Mouse (Mus musculus) ovary, postnatal 10 days (tissue): ENCODE measurements around the gene Ntrk2.

ENCODE experiments used
- DNase-seq: peaks from one replicate; pipeline ENCODE4 v3.0.0; 2022; ENCODE audit warnings: low spot score

The Ntrk2 gene

DNA sequence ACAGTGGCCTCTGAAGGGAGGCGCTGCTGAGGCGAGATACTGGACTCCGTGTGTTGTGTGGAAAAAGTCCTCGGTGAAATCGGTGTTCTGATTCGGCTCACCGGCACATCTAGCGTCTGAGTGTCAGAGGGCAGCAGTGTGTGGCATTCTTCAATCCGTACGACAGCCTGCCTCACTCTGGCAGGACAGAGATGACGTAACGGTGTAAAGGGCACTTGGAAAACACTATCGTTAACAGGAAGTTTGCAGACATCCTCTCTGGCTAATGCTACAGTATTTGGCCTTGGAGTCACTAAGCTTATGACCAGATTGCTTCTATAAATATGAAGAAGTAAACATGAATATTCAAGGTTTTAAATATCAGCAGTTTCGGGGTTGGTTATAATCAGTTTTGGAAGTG, 309.2 kb downstream of the Ntrk2 start:
- no peak for DNase-seq

DNA sequence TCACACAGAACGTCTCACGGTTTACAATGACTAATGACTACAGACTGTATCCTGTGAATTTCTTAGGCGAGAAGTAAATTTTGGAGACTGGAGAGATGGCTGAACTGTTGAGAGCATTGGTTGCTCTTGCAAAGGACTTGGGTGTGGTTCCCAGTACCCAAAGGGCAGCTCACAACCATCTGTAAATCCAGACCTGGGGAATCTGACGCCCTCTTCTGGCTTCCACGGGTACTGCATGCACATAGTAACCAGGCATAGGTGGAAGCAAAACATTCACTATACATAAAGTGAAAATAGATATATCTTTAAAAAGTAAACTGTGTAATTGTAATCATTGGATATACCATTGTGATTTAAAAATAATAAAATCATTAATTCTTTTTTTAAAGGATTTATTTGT, 310.9 kb downstream of the Ntrk2 start:
- no peak for DNase-seq

DNA sequence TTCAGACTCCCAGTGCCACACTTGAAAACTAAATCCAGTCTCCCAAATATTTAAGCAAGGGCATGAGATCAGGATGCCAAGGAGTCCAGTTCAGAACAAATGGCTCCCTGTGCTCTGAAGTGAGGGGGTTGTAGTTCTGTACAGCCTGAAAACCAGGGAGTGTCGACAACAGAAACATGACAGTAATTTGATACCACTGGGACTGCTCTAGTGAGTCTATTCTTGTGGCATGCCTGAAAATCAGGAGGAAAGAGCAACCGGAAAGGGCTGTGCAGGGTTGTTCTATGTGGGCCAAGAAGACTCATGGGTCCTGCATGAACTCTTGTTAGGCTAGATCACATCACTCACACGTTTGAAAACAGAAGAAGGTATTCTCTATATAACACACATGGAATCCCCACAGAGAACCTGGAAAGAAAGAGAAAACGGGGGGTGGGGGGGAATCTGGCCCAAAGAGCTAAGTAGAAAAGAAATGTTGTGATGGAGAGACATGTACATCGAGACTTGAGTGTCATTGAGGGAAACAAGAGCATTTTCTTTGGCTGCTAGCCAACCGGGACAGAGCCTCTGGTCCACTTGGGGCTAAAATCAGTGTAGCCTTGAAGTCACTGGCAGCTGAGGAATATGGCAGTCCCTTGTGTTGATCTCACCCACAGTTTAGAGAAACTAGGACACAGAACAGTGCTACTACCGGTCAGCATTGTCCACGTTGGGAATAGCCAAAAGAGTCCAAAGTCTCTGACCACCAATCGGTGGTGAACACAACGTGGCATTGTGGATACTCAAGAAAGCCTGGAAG, 313.4 kb downstream of the Ntrk2 start:
- DNase-seq: no peak

DNA sequence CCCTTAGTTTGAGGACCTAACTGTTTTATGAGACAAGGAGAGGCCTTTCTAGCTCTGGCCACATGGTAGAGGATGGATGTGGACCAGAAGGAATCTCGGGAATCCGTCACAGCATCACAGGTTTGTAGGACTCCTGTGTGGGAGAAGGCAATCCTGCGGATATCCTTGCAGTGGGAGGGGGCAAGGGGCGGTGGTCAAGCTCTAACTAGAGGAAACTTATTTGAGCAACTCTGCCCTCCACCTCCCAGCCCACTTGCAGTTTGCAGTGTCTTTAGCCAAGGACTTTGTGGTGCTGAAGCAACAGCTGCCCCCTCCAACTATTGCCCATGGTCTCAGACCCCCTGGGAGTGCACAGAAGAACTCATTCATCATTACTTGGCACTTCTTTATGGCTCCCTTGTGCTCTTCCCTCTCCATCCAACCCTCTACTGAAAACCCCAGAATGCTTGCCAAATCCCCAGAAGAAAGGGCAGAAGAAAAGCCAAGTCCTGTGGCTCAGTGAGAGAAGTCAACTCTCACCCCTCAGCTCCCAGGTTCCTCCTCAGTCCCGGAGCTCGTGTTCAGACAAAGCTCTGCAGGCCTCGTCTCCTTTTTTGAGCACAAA, 336.9 kb downstream of the Ntrk2 start:
- no peak for DNase-seq

DNA sequence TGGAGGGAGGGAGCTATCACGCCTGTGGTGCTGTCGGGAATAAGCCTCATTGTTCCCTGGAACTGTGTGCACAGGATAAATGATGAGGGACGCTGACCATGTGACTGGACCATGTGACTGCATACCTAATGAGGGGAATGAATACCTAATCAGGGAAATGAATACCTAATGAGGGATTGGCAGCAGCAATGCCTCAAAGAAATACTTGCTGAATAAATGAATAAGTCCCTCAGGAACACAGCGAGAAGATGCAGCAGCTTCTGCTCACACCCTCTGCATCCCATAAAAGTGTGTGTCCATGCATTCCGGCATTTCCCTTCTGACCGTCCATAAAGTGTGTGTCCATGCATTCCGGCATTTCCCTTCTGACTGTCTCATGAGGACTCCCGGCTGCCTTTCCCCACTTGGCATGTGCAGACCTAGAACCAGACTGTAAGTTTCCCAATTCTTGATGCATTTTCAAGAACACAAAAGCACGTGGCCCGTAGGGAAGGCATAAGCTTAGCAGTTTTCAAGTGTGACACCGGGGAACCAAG, 338.0 kb downstream of the Ntrk2 start:
- no peak for DNase-seq

DNA sequence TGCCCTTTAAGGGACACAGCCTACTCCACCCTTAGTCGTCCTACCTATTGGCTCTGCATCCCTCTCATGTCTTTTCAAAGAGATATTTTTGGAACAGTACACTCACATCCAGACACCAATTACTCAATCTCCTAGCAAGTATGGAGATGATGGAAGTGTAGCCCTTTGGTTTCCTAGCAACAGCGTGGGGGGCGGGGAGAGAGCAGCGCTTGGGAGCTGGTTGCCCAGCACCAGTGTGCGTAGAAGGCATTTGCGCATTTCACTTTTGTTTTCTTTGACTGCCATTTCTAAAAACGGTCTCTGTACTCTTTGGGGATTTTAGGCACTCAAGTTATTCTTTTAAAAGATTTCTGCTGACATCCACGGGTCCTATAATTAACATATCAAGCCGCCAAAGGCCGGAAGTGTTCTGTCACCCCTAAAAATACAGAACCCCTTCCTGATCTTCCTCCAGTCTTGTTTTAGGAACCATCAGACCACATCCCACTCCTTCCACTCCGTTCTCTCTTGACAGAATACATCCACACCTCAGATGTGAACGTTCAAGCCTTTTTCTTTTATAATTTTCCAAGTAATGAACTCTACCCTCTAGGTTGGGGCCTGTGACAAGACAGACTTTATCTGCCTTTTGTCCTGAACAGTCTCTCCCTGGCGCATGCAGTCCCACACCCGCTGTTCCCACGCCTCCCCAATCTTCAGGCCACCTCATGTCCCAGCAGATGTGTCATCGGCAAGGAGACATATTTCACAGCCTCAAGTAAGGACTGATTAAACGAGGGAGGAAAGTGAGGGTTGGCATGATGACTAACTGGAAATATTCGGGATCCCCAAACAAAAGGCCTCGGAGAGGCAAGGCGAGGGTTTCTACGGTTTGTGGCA, 339.5 kb downstream of the Ntrk2 start:
- no peak for DNase-seq

DNA sequence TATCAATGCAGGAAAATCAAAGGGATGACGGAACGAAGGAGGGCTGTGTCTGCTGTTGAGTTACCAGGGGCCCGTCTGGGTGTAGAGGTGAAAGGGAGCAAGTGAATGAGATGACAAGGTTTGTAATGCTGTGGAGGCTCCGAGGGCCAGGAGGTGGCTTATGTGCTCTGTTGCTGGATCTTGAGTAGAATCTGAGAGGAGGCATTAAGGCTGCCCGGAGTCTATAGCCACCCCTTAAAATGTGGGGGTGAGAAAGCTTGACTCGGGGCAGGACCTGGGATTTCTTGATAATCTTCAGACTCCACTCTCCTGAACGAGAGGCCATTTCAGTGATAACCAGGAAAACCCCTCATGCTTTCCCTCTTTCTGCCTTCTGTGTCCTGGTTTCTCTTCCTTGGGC, 340.2 kb downstream of the Ntrk2 start:
- DNase-seq: no peak

DNA sequence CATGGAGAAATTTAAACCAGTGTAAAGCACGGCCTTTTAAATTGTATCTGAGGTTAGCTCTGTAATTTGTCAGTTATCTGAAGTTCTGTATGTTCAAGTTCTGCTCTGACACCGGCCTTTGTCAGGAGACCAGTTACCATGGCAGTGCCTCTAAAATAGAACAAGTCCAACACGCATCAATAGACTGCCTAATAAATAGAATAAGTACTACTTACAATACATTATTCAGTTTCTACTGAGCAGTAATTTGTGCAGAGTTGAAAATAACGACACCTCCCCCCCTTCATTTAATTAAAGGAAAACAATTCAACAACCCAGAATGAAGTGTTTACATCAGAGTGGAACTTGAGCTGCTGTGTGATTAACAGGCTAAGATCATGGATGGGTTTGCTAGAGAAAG, 341.6 kb downstream of the Ntrk2 start:
- DNase-seq: no peak

DNA sequence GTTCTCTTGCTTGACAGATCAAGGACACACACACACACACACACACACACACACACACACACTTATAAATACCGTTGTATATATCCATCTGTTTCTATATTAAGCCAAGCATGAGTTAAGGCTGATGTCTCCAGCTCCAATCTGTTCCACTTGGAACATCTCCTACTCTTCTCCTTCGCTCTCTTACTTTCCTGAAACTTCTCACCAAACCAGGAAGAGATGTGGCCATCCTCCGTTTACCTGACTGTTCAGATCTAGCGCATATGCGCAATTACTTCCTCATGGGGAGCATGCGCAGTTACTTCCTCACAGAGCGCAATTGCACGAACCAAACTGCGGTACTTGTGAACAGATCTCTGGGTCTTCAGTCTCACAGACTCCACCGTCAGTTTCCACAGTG, 342.4 kb downstream of the Ntrk2 start:
- DNase-seq: no peak

DNA sequence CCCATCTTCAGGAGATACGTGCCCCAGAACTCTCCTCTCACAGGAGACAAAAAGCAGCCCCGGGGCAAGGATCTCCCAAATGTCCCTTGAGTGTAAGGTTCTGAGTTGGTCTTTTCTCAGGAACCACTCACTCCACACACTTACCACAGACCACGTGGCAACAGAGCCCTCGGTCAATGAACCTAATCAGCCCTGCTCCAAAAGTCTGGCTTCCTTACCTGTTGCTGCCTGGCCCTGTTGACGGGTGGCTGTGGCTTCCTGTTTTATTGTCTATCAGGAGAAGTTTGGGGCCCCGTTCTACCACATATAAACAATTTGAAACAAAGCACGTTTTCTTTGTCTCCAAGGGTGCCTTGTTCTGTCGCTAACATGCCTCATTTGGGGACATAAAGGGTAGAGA, 357.6 kb downstream of the Ntrk2 start:
- no peak for DNase-seq

DNA sequence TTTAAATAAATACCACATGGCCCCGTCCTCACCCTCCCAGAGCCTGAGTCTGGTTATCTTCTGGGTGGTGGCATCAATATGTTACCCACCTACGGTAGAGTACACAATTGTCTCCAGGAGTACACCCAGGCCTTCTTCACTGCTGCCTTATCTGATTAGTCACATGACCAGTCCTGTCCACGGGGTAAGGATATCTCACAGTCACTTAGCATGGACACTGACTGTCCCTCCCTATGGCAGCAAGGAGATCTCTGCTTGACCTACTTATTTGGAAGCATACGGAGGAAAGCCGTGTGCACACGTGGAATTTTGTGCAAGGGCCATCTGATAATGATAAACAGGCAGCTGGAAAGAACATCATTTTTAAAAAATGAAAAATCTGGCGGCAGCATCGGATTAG, 367.5 kb downstream of the Ntrk2 start:
- no peak for DNase-seq

DNA sequence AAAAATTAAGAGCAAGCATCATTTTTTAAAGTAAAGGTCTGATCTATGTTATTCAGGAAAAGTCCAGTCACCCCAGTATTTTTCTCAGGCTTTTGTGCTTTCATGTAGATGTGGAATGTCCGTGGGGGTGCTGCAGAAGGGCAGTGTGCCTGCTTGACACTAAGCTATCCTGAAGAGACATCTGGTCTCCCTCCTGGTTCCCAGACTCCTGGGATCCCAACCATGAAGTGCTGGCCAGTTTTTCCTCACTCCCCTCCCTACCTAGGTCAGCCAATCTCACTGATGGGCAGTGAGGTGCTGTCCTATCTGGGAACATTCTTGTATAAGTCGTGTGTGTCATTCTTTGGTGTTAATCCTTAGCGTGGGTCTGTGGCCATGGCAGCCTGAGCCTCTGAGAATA, 369.7 kb downstream of the Ntrk2 start:
- no peak for DNase-seq

DNA sequence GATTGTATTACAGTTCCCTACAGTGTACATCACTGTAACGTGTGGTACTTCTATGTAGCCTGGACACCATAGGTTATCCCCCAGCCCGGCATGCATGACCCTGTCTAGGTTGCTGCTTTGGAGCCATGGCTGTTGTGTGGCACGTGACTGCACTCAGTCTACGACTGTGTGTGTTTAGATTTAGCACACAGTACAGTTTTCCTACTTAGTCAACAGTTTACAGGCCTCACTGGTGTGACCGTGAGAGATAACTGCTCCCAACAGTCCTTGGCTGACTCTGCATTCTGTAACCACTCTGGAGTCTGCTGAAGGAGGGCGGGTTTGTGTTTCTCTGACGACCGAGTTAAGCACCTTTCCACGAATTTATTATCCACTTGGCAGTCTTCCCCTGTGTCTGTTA, 370.1 kb downstream of the Ntrk2 start:
- DNase-seq: no peak

DNA sequence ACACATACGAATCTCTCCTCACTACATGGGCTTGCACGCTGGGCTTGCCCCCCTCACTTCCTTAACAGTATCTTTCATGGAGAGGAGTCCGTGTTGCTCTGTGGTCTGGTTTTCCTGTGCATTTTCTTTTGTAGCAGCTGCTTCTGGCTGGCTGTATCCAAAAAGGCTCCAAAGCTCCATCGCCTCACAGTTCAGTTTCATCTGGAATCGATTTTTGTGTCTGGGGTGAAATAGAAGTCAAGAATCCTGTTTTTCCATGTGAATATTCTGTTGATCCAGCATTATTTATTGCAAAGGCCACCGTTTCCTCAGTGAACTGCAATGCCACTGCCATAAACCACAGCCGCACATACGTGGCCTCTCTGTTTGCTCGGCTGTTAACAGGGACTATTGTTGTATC, 370.6 kb downstream of the Ntrk2 start:
- no peak for DNase-seq

DNA sequence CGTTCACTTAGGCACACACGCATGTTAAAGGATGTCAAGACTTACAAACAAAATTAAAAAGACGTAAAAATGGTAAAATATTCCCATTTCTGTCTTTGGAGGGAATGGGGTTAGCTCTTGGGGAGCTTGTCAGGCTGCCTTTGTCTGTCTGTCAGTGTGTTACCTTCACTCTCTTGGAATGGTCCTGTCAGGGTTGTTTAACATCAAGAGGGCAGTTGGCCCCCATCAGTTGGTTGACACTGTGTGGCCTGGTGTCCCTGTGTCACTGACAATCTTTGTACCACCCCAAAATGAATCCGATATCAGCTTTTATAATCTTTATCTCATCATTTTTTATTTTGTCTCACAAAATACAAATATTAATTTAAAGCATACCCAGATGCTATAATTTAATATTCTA, 373.6 kb downstream of the Ntrk2 start:
- DNase-seq: no peak

DNA sequence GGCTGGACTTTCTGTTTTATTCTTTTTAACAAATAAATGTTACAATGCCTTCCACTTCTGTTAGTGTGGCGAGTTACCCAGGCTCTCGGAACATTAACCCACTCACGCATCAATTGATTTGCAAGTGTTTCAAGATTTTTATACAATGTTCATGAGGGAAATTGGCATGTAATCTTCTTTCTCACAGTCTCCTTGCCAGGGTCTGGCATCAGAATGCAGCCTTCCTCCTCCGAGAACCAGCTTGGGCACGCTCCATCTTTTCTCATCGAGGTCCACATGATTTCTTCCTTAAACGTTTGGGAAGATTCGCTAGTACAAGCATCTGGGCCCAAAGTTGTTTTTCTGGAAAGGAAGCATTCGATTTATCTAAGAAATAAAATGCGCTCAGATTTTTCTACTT, 374.4 kb downstream of the Ntrk2 start:
- DNase-seq: no peak

DNA sequence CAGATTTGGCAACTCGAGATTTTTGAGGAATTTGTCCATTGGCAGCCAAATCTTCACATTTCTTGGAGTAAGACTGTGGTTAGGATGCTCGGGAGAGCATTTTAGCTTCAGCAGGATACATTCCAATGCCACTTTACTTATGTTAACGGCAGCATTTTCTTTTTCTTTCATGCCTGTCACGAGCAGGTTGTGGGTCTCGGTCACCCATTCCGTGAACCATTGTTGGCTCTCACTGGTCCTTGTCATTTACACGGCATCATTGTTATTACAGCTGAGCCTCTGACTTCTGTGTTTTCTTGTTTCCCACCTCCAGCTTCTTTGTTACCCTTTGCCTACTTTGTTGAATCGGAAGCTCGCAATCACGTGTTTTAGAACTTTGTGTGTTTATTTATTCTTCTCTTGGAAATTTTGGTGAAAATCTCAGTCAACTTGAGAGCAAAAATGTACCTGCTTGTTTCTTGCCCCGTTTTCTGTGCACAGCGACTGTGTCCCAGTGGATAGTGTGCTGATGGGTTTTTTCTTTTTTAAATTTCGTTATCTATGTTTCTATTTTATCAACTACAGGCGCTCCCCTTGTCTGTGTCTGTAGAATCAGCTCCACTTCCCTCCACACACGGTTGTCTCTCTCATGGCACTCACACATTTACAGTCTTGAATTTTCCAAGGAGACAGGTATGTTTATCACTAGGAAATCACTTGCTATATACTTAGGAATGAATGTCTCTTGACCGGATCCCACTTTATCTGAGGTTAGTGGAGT, 375.0 kb downstream of the Ntrk2 start:
- DNase-seq: no peak

DNA sequence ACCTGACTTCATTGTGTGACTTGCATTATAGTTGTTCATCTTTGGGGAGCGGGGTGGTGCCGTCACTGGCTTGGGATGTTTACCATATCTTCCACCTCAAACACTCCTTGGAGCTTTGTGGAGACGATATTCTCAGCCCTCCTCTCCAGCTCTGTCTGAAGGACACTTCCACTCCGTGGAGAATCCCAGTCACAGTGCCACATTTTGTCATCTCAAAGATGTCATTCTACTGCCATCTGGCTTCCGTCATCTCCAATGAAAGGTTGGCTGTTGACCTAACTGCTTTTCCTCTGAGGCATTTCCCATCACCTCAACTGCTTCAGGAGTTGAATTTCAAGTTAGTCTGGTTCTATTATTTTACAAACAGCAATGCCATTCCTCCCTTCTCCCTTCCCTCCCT, 376.3 kb downstream of the Ntrk2 start:
- DNase-seq: no peak
